Mouse (Mus musculus): ENCODE data around the gene Olfr1013. TPM values are rescaled to one million over a fixed set of nuclear protein-coding genes. Genes with fewer than 3 reads are reported as not detected.

Olfr1013 gene
- not detected for total RNA-seq (2021)
- long read RNA-seq, experiment 1, result 0 reads
- long read RNA-seq, experiment 2, result 0 reads

DNA sequence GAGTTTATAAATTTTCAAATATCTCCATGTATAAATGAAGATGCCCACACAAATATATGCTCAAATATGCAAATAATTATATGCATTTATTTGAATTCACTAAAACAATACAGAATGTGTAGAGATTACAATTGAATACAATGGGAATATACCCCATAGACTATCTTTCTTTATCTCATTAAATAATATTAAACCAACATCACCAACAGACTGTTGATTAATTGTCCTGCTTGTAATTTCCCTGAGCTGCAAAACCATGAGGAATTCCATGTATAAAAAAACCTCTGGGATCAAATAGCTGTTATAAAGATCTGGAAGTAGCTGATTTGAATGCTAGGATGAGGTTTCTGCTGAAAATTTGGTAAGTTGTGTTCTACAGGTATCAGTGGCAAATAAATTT is at the start of gene Olfr1013:
TSS of gene Olfr1013 (plus strand) at position 301 of the 400 bp plus-strand sequence.
- DNase-seq (ENCODE audit: low spot score in 2 of 2), result no peak
- TF ChIP-seq CTCF (conservative IDR thresholded peaks at IDR 0.05), result no peak

DNA sequence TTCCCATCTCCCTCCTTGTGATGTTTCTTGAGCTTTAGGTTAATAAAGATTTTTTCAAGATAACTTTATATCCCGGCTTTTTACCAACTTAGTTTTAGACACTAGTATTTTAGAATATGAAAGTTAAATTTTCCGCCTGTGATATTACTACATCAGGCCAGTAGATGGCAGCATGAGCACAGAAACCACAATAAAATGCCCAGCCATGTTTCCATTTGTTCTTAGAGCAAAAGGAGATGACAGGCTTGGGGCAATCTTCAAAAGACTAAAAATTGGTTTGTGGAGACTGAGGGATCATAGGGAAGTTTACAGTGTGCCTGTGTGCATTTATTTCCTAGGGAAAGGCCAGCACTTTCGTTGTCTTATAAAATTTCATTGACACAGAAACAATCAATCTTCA is 41.1 kb upstream of the Olfr1013 start:
- DNase-seq (ENCODE audit: low spot score in 2 of 2), result peak in 1 of 2 experiments; percentile 32
- peak; percentile 90 for TF ChIP-seq CTCF (conservative IDR thresholded peaks at IDR 0.05)
- no peak overlapping the region for H3K4me3 ChIP-seq
- H3K27ac ChIP-seq, result no peak overlapping the region

More for the DNA sequence above, at the start of gene Olfr1013:
- no peak within 1 kb of the TSS for H3K27ac ChIP-seq
- no peak within 1 kb of the TSS for H3K4me3 ChIP-seq

DNA sequence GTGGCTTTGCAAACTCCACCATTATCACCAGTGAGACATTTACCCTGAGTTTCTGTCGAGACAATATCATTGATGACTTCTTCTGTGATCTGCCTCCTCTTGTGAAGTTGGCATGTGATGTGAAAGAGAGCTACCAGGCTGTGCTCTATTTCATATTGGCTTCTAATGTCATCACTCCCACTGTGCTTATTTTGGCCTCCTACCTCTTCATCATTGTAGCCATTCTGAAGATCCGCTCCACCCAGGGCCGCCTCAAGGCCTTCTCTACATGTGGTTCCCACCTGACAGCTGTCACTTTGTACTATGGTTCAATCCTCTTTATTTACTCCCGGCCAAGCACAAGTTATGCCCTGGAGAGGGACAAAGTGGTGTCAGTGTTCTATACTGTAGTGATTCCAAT is 13.1 kb upstream of the Olfr1013 start:
- Histone ChIP-seq H3K27ac (no peak overlapping the region), H3K4me3 (no peak overlapping the region)
- no peak for TF ChIP-seq CTCF (conservative IDR thresholded peaks at IDR 0.05)
- no peak for DNase-seq (ENCODE audit: low spot score in 2 of 2)

DNA sequence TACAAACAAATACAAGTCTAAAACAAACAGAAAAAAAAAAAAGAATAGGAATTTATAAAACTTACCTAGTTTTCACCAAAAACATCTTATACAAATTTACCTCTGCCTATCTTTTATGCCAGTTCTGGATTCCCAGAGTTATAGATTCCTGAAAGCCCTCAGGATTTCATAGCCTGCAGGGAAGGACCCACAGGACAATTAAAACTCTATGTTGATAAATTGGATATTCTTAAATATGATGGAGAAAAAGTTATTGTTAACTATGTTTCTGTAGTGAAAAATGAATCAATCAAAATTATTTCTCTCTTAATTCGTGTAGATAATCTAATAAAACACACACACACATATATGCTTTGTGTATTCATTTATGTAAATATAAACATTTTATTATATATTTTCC is 4.2 kb upstream of the Olfr1013 start, which contains the start of gene Olfr1012:
TSS of gene Olfr1012 (minus strand) at position 101 of the 400 bp plus-strand sequence.
- Histone ChIP-seq H3K4me3 (no peak within 1 kb of the TSS), H3K27ac (no peak within 1 kb of the TSS)
- TF ChIP-seq CTCF (conservative IDR thresholded peaks at IDR 0.05), result no peak
- no peak for DNase-seq (ENCODE audit: low spot score in 2 of 2)

DNA sequence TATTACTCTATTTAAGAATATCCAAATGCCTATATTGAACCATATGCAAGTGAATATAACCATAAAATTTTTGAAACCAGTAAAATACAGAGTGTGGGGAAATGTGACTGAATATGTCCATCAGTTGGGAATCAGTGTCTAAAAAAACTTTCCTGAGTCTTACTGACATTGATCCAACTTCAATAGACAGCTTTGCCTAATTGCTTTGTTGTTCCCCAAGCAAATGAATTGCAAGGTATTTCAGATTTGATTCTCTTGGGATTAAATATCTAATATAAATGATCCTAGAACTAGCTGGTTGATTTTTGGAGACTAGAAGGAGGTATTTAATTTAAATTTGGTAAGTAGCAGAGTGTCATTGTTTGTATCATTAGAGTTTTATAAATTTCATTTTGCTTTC is 5.5 kb downstream of the Olfr1013 start, which contains the start of gene Olfr1014:
TSS of gene Olfr1014 (plus strand) at position 301 of the 400 bp plus-strand sequence.
- no peak for TF ChIP-seq CTCF (conservative IDR thresholded peaks at IDR 0.05)
- Histone ChIP-seq H3K27ac (no peak within 1 kb of the TSS), H3K4me3 (no peak within 1 kb of the TSS)
- DNase-seq (ENCODE audit: low spot score in 2 of 2), result no peak

DNA sequence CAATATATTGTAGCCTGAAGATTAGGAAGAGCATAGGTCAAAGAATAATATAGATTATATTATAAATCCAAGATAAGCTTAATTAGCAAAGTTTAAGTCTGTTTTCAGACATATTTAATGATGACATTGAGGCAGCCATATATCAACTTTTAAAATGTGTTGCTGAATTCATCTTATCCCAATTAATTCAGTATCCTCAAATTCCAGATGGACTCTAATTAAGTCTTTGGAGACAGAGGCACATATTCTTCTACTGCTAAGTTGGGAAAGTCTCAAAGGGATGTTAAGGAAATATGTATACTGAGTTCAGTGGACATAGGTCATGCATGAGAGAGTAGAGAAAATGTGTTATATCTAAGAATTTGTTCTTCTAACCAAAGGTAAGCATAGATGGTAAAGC is 14.8 kb downstream of the Olfr1013 start, which contains the start of gene Olfr1015:
TSS of gene Olfr1015 (plus strand) at position 301 of the 400 bp plus-strand sequence.
- no peak for TF ChIP-seq CTCF (conservative IDR thresholded peaks at IDR 0.05)
- DNase-seq (ENCODE audit: low spot score in 2 of 2), result no peak
- Histone ChIP-seq H3K27ac (no peak within 1 kb of the TSS), H3K4me3 (no peak within 1 kb of the TSS)

DNA sequence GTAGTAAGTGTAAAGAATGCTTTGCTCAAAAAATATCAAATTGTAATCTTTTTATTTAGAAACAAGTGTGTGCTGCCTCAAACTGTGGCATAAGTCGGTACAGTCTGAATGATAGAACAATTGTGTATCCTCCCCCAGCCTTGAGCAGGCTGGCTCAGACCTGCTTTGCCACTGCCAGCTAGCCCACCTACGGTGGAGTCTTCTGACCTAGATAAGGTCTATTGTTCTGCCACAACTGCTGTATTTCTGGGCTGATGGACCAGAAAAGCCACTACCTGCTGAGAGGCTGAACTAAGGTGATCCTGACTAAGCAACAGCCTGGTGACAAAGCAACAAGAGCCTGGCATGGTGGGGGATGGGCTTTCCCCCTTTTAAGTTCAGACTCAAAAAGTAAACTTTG is 25.4 kb downstream of the Olfr1013 start:
- Histone ChIP-seq H3K4me3 (no peak overlapping the region), H3K27ac (no peak overlapping the region)
- DNase-seq (ENCODE audit: low spot score in 2 of 2), result no peak
- no peak for TF ChIP-seq CTCF (conservative IDR thresholded peaks at IDR 0.05)

DNA sequence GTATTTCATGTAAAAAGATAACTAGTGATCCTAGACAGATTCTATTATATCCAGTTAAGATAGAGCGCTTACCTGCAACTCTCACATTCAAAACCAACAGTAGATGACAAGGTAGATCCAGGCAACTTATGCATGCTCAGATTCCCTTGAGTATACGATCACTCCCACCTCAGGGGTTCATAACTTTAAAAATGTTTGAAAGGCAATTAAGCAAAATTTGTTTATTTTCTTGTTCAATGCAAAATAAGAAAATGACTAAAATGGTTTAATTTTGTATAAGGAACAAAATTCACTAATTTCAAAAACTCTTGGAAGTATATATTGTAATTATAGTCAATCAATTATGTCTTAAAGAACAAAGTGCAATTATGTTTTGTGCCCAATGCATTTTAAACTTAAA is 35.5 kb downstream of the Olfr1013 start, which contains the start of gene Olfr1016:
TSS of gene Olfr1016 (minus strand) at position 101 of the 400 bp plus-strand sequence.
- H3K4me3 ChIP-seq, result no peak within 1 kb of the TSS
- no peak within 1 kb of the TSS for H3K27ac ChIP-seq
- no peak for DNase-seq (ENCODE audit: low spot score in 2 of 2)
- TF ChIP-seq CTCF (conservative IDR thresholded peaks at IDR 0.05), result no peak

DNA sequence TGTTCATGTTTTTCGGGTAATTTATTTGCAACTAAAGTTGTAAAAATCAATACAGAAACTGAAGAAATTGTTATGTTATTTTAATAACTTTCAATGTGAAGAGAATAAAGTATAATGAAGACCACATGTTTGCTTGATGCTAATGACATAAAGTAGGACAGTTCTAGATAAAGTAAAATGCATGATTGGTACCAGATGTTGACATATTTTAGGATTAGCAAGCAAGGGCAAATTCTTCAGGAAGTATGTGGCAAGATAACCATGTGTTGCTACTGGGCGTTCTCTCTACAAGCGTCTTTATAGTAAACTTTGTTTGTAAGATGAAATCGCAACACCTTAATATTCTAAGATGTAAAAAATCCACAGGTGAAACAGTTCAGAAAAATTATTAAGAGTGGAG is 37.6 kb downstream of the Olfr1013 start:
- Histone ChIP-seq H3K4me3 (no peak overlapping the region), H3K27ac (no peak overlapping the region)
- no peak for DNase-seq (ENCODE audit: low spot score in 2 of 2)
- no peak for TF ChIP-seq CTCF (conservative IDR thresholded peaks at IDR 0.05)

DNA sequence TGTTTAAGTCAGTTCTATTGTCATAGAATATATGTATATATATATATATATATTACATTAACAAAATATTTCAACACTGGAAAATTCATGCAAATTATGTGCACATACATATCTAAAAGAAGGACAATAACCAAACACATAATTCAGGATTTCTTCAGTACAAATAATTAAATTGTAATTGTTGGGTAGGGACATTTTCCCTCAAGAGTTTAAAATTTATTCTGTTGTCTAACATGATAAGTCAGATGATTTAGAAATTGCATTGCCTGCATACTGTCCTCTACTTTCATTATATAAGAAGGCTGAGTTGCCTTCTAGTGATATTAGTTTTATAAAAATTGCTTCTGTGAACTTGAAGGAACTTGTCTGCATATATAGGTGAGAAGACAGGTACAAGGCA is 51.3 kb downstream of the Olfr1013 start, which contains the start of gene Olfr1018:
TSS of gene Olfr1018 (plus strand) at position 301 of the 400 bp plus-strand sequence.
- H3K4me3 ChIP-seq, result no peak within 1 kb of the TSS
- DNase-seq (ENCODE audit: low spot score in 2 of 2), result no peak
- H3K27ac ChIP-seq, result no peak within 1 kb of the TSS
- no peak for TF ChIP-seq CTCF (conservative IDR thresholded peaks at IDR 0.05)

Other genes with a start within 250 kb of the Olfr1013 start
- gene 4833423E24Rik, start 248.1 kb upstream of the Olfr1013 start, total RNA-seq (2021), result under 1 TPM; 0.15 to 0.26 TPM
- gene Olfr996, start 187.9 kb upstream of the Olfr1013 start, total RNA-seq (2021), result not detected
- not detected for gene Olfr998, start 178.2 kb upstream of the Olfr1013 start, total RNA-seq (2021)
- gene Olfr1000, start 155.2 kb upstream of the Olfr1013 start, total RNA-seq (2021), result not detected
- gene Olfr1002, start 116.4 kb upstream of the Olfr1013 start, total RNA-seq (2021), result not detected
- gene Olfr154, start 102.6 kb upstream of the Olfr1013 start, total RNA-seq (2021), result not detected
- gene Olfr1006, start 88.3 kb upstream of the Olfr1013 start, total RNA-seq (2021), result not detected
- gene Olfr1008, start 77.7 kb upstream of the Olfr1013 start, total RNA-seq (2021), result not detected
- gene Olfr1009, start 51.7 kb upstream of the Olfr1013 start, total RNA-seq (2021), result not detected
- not detected for gene Olfr1012, start 4.3 kb upstream of the Olfr1013 start, total RNA-seq (2021)
- gene Olfr1014, start 5.6 kb downstream of the Olfr1013 start, total RNA-seq (2021), result not detected
- not detected for gene Olfr1015, start 14.9 kb downstream of the Olfr1013 start, total RNA-seq (2021)
- not detected for gene Olfr1016, start 35.4 kb downstream of the Olfr1013 start, total RNA-seq (2021)
- not detected for gene Olfr1018, start 51.4 kb downstream of the Olfr1013 start, total RNA-seq (2021)
- gene Olfr1019, start 78.4 kb downstream of the Olfr1013 start, total RNA-seq (2021), result not detected
- not detected for gene Olfr1020, start 79.9 kb downstream of the Olfr1013 start, total RNA-seq (2021)
- not detected for gene Olfr1022, start 101.5 kb downstream of the Olfr1013 start, total RNA-seq (2021)
- not detected for gene Olfr1023, start 118.5 kb downstream of the Olfr1013 start, total RNA-seq (2021)
- gene Olfr1024, start 138.0 kb downstream of the Olfr1013 start, total RNA-seq (2021), result not detected
- not detected for gene Olfr1025-ps1, start 148.1 kb downstream of the Olfr1013 start, total RNA-seq (2021)
- not detected for gene Olfr1026, start 154.5 kb downstream of the Olfr1013 start, total RNA-seq (2021)
- under 1 TPM in 1 of 2 experiments, not detected in 1; 0.10 TPM for gene Olfr1028, start 183.3 kb downstream of the Olfr1013 start, total RNA-seq (2021)
- gene Olfr1029, start 206.8 kb downstream of the Olfr1013 start, total RNA-seq (2021), result not detected
- gene Olfr1030, start 212.2 kb downstream of the Olfr1013 start, total RNA-seq (2021), result not detected
- not detected for gene Olfr1031, start 223.2 kb downstream of the Olfr1013 start, total RNA-seq (2021)
- gene Olfr1032, start 238.4 kb downstream of the Olfr1013 start, total RNA-seq (2021), result not detected